Mouse (Mus musculus) liver, embryonic 14.5 days (tissue): ENCODE results near the gene Hspa12a. TPM values are rescaled to one million over a fixed set of nuclear protein-coding genes. Genes with fewer than 3 reads are reported as not detected.

ENCODE experiments used
- ATAC-seq: fragments of 200-750 bp; cut with Nextera tagmentation; 2 replicates; pipeline ENCODE4 v1.8.0; 2017; ENCODE audit warnings: moderate number of reproducible peaks, mild to moderate bottlenecking, moderate library complexity; ENCODE audit not compliant: insufficient read depth
- DNase-seq, 3 experiments: peaks; one replicate each; pipeline ENCODE4 v3.0.0-alpha.2; 2012 to 2013; ENCODE audit warnings: low read depth in 3 of 3, low spot score in 3 of 3
- H3K27ac ChIP-seq: fragments of 300-500 bp; sonication (generic); 2 replicates; pipeline ENCODE4 v1.5.1; 2014; ENCODE audit warnings: moderate library complexity, mild to moderate bottlenecking, control low read depth, inconsistent platforms
- H3K27me3 ChIP-seq: fragments of 300-500 bp; sonication (generic); 2 replicates; pipeline ENCODE4 v1.6.1; 2014; ENCODE audit warnings: mild to moderate bottlenecking, low read length, moderate library complexity; ENCODE audit not compliant: control insufficient read depth, insufficient read depth
- H3K36me3 ChIP-seq: fragments of 300-500 bp; sonication (generic); replicated peaks from 2 replicates; pipeline ENCODE4 v1.6.1; 2014; ENCODE audit warnings: low read depth; ENCODE audit not compliant: control insufficient read depth, insufficient read depth
- H3K4me1 ChIP-seq, 2 experiments: fragments of 200-500 bp in 1 of 2; fragments of 300-500 bp in 1 of 2; sonication (generic) in 1 of 2; replicated peaks; 2 replicates each; pipeline ENCODE4 v1.6.1; 2012 to 2014; ENCODE audit warnings: antibody characterized with exemption in 1 of 2, inconsistent platforms in 1 of 2, low read length in 1 of 2; ENCODE audit not compliant: control insufficient read depth in 2 of 2, insufficient read depth in 2 of 2
- H3K4me2 ChIP-seq: fragments of 300-500 bp; sonication (generic); 2 replicates; pipeline ENCODE4 v1.6.1; 2014; ENCODE audit warnings: low read depth, mild to moderate bottlenecking, control low read depth, moderate library complexity
- H3K4me3 ChIP-seq, 2 experiments: fragments of 200-500 bp in 1 of 2; fragments of 300-500 bp in 1 of 2; sonication (generic) in 1 of 2; 2 replicates each; pipeline ENCODE4 v1.5.1; 2012 to 2014; ENCODE audit warnings: low read depth in 2 of 2, low read length in 2 of 2, mild to moderate bottlenecking in 2 of 2, control low read depth in 1 of 2, inconsistent platforms in 1 of 2, moderate library complexity in 1 of 2; ENCODE audit not compliant: insufficient read depth in 1 of 2
- H3K9ac ChIP-seq: fragments of 300-500 bp; sonication (generic); replicated peaks from 2 replicates; pipeline ENCODE4 v1.6.1; 2014; ENCODE audit warnings: mild to moderate bottlenecking, control low read depth, moderate library complexity
- H3K9me3 ChIP-seq: fragments of 300-500 bp; sonication (generic); 2 replicates; pipeline ENCODE4 v1.6.1; 2016; ENCODE audit warnings: low read length, mixed read lengths; ENCODE audit not compliant: control insufficient read depth
- CTCF ChIP-seq: IDR thresholded peaks from 2 replicates; pipeline ENCODE4 v1.5.1; 2016; ENCODE audit warnings: antibody characterized with exemption, low read depth, control low read depth
- EP300 ChIP-seq: IDR thresholded peaks from 2 replicates; pipeline ENCODE4 v1.6.1; 2016; ENCODE audit warnings: antibody characterized with exemption, low read depth
- WGBS: fragments of 180-500 bp; shearing (Covaris S2); extraction: QIAGEN DNeasy Blood & Tissue Kit; methylation state at CpG from one replicate; pipeline ENCODE4 v1.1.7; 2014; ENCODE audit not compliant: insufficient replicate concordance; 5-methylcytosine and 5-hydroxymethylcytosine counted together
- polyA plus RNA-seq, 2 experiments: library from polyadenylated mRNA; depleted of rRNA in 1 of 2; stranded (reverse) in 1 of 2; unstranded in 1 of 2; fragments of >200 nt; fragmentation: Nextera tagmentation in 1 of 2; extraction: Ambion mirVana in 1 of 2; gene quantifications; 2 replicates each; pipeline versions ENCODE4 v1.2.1 to v1.2.3; 2012 to 2014

The Hspa12a gene
- polyA plus RNA-seq, 2 experiments, result 0.19 to 0.25 TPM

DNA sequence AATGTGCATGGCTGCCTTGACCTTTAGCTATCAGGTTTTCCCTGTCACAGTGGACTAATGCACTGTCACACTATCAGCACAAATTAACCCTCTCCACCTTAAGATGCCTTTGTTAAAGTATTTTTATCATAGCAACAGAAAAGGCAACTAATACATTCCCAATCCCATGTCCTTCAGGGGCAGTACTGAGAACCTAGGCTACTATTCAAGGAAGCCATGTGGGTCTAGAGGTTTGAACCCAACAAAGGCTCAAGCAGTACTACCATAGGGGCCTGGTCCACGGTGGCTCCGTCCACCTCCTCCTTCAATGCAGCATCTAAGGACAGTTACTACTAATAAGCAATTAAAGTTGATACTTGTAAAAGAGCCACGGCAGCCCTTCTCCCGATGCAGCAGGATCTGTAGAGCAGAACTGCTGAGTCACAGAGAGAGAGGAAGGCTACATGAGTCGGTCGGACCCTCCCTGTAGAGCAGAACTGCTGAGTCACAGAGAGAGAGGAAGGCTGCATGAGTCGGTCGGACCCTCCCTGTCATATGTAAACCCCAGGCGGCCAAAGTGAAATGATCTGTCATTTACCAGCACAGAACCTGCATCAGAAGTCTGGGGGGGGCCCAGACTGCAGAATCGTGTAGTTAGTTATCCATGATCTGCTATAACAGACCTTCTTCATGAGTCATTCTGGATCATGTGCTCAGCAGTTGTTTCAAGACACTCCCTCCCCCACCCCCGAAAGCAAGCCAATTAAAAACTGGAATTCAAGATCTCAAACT is 35.1 kb upstream of the Hspa12a start:
- TF ChIP-seq CTCF (no peak), EP300 (no peak)
- Histone ChIP-seq H3K4me2 (peak overlapping the region; percentile 54), H3K4me1 (peaks cover 3 to 20% of the 10 kb centered on the region in 2 experiments; a peak in 2 of 4 replicates), H3K4me3 (peak overlapping the region in 1 of 2 experiments; percentile 29; a peak in 2 of 4 replicates), H3K27ac (peak overlapping the region; percentile 44), H3K36me3 (no peaks in the 10 kb centered on the region), H3K9ac (peak overlapping the region; percentile 42), H3K27me3 (no peaks in the 10 kb centered on the region), H3K9me3 (no peaks in the 10 kb centered on the region)
- DNase-seq (peak; percentile 43 to 76 (median 65)), ATAC-seq (peak; percentile 99)
- WGBS, result 18% methylated on average over 11 of the region's 11 CpGs

DNA sequence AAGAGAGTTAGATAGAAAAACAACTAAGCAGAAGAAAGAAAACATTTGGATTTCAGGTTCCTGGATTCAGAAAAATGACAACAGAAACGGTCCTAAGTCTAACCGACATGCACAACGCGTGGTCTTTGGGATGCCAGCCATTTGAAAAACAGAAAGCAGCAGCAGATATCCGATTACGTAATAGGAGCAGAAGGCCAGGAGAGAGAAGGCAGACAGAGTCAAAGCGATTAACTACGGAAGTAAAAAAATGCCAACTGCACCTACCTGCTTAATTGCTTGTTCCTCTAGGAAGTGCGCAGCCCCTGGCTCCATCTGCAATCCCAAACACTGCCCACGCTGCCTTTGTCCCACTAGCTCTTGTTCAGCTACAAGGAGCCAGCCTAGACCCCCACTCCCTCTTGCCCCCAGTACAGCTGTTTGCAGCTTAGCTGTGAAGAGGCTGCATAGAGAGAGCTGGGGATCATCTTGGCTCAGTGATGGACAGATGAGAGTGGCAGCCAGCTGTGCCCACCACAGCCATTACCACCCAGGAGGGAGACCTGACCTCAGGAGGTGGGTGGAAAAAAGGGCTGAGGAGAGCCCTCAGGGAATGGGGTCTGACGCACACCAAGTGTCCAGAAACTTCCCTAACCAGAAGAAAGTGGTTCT is 31.9 kb upstream of the Hspa12a start:
- Histone ChIP-seq H3K27me3 (no peaks in the 10 kb centered on the region), H3K36me3 (no peaks in the 10 kb centered on the region), H3K27ac (no peak overlapping the region), H3K9ac (no peak overlapping the region), H3K9me3 (no peaks in the 10 kb centered on the region), H3K4me3 (no peak overlapping the region), H3K4me2 (no peak overlapping the region), H3K4me1 (peaks cover 3 to 20% of the 10 kb centered on the region in 2 experiments; a peak in 2 of 4 replicates)
- TF ChIP-seq EP300, result no peak
- no peak for TF ChIP-seq CTCF
- WGBS, result 72% methylated on average over 11 of the region's 11 CpGs
- no peak for ATAC-seq
- no peak for DNase-seq

DNA sequence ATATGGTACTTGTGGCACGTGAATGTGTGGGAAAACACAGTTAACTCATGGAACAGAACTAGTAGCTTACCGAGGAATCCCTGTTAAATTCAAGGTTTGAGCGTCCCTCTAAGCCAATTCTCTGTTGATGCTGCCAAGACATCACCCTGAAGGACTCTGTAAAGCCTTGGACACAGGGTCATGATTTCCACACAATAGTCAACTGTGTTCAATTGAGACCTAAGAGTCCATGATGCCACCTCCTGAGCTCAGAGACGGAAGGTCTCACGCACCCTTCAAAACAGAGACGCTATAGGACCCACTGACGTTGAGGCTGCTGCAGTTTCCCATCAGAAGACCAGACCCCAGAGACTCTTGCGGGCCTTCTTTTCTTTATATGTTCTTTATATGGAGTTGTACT is 30.7 kb upstream of the Hspa12a start:
- 75% methylated on average over 8 of the region's 8 CpGs for WGBS
- ATAC-seq (no peak), DNase-seq (no peak)
- Histone ChIP-seq H3K36me3 (no peaks in the 10 kb centered on the region), H3K9me3 (no peaks in the 10 kb centered on the region), H3K9ac (no peak overlapping the region), H3K4me2 (no peak overlapping the region), H3K27ac (no peak overlapping the region), H3K27me3 (no peaks in the 10 kb centered on the region), H3K4me3 (no peak overlapping the region), H3K4me1 (peaks cover 2 to 15% of the 10 kb centered on the region in 2 experiments; a peak in 2 of 4 replicates)
- no peak for TF ChIP-seq CTCF
- TF ChIP-seq EP300, result no peak

DNA sequence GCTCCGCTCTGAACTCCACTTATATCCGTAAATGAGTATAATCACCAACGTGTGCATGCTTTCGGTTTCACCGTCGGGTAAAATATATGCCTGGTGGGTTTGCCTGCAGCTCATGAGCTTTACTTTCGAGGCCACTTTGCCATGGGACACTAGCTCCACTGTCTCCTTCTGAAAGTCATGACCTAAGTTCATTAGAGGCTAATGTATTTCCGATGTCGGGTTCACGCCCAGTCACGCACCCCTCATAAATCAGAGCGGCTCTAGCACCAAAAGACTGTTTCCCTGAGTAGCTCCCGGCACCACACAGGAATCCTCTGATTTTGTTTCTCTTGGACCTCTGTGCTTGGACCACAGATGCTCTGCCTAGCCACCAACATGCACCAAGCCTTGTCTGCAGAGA is 27.4 kb upstream of the Hspa12a start:
- WGBS, result 70% methylated on average over 13 of the region's 13 CpGs
- H3K27me3 ChIP-seq, result no peaks in the 10 kb centered on the region
- H3K27ac ChIP-seq, result no peak overlapping the region
- no peak for ATAC-seq
- no peak overlapping the region for H3K4me2 ChIP-seq
- no peaks in the 10 kb centered on the region for H3K36me3 ChIP-seq
- no peak overlapping the region for H3K9ac ChIP-seq
- TF ChIP-seq EP300 (no peak), CTCF (no peak)
- H3K9me3 ChIP-seq, result no peaks in the 10 kb centered on the region
- H3K4me1 ChIP-seq, result no peaks in the 10 kb centered on the region
- no peak overlapping the region for H3K4me3 ChIP-seq
- DNase-seq, result no peak

DNA sequence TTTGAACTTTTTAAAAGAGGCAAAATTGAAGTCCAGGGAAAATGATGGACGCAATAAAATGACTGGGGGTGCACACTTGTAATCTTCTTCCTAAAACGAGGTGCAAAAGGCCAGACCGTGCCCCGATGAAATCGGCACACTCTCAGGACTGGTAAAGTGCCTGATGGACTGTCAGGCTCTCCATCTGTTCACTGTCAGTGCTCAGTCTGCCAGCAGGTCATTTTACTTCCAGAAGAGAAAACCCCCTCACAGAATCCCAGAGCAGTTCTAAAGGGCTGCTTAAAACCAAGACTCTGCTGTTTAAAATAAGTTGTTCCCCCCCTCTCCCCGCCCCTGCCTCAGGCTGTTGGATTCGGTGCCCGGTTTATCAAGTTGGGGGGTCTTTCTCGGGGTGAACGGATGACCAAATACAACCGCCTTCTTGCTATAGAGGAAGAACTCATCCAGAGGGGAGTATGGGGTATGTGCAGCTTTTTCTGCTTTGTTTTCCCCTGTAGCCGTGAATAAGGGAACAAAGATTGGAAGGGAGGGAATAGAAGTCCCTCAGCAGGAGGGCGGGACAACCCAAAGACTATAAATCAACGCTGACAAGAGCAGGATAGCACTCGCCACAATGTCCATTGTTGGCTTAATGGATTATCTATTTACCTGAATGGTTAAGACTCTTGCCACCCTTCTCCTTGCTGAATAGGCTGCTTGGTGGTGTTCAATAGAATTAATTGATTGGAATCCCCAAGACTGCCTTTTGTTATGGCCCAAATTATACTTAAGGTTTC is 25.5 kb upstream of the Hspa12a start:
- DNase-seq (no peak), ATAC-seq (no peak)
- WGBS, result 56% methylated on average over 15 of the region's 15 CpGs
- no peak overlapping the region for H3K27ac ChIP-seq
- H3K9me3 ChIP-seq, result no peaks in the 10 kb centered on the region
- H3K27me3 ChIP-seq, result no peaks in the 10 kb centered on the region
- no peaks in the 10 kb centered on the region for H3K4me1 ChIP-seq
- TF ChIP-seq CTCF (no peak), EP300 (no peak)
- H3K9ac ChIP-seq, result no peak overlapping the region
- no peak overlapping the region for H3K4me2 ChIP-seq
- H3K4me3 ChIP-seq, result no peak overlapping the region
- H3K36me3 ChIP-seq, result no peaks in the 10 kb centered on the region
